Mouse (Mus musculus): ENCODE data around the gene Rpa1.

GRCm38 (mm10) chr11:75292281-75292680 lies 55.8 kb downstream of the Rpa1 start:
- TF ChIP-seq CTCF (IDR thresholded peaks at IDR 0.05; ENCODE audit: low read depth) (no peak), EP300 (IDR thresholded peaks at IDR 0.05; ENCODE audit: low read depth) (no peak)
